Mouse (Mus musculus): Measurements from ENCODE around the gene Plscr2.

GRCm38 (mm10) chr9:92228867-92229832, 46.3 kb upstream of the Plscr2 start:
- TF ChIP-seq POLR2A (IDR thresholded peaks at IDR 0.05; ENCODE audit: low read depth, low read length) (no peak), CTCF (IDR thresholded peaks at IDR 0.05; ENCODE audit: borderline replicate concordance, insufficient read depth, low read length) (no peak)

All from embryonic fibroblast, embryonic 13.5 days (primary cell).